Mouse (Mus musculus) hindbrain, embryonic 14.5 days (tissue): Measurements from ENCODE around the gene Ddx47. TPM values are rescaled to one million over a fixed set of nuclear protein-coding genes. Genes with fewer than 3 reads are reported as not detected.

Source experiments
- polyA plus RNA-seq: library from polyadenylated mRNA; unstranded; fragments of >200 nt; fragmentation: Nextera tagmentation; extraction: Ambion mirVana; gene quantifications from 2 replicates; pipeline ENCODE4 v1.2.1, GENCODE M21; 2014

The Ddx47 gene
- polyA plus RNA-seq, 1 experiment from 2014 or later: 70.4 TPM

Other genes with a start within 250 kb of the Ddx47 start
- gene Dusp16, start 219.0 kb upstream of the Ddx47 start, polyA plus RNA-seq: 5.4 and 5.7 TPM in 2 replicates
- 3.2 and 3.3 TPM in 2 replicates for gene Crebl2, start 181.5 kb upstream of the Ddx47 start, polyA plus RNA-seq
- 34.0 and 37.1 TPM in 2 replicates for gene Gpr19, start 113.0 kb upstream of the Ddx47 start, polyA plus RNA-seq
- gene Cdkn1b, start 91.2 kb upstream of the Ddx47 start, polyA plus RNA-seq: 18.5 and 19.0 TPM in 2 replicates
- gene Apold1, start 29.9 kb upstream of the Ddx47 start, polyA plus RNA-seq: 3.9 TPM in 2 replicates
- 0.09 and 0.56 TPM in 2 replicates for gene Gprc5a, start 54.0 kb downstream of the Ddx47 start, polyA plus RNA-seq
- gene Gprc5d, start 106.7 kb downstream of the Ddx47 start, polyA plus RNA-seq: not detected in 2 replicates
- 117 and 126 TPM in 2 replicates for gene Fam234b, start 186.4 kb downstream of the Ddx47 start, polyA plus RNA-seq
- gene Hebp1, start 186.4 kb downstream of the Ddx47 start, polyA plus RNA-seq: 3.1 and 3.3 TPM in 2 replicates
- gene Gsg1, start 242.7 kb downstream of the Ddx47 start, polyA plus RNA-seq: 0.15 and 0.31 TPM in 2 replicates